Mouse (Mus musculus): ENCODE data around the gene Hk1.

Hk1 gene

GRCm38 (mm10) chr10:62316467-62316866 is 63.2 kb downstream of the Hk1 start:
- DNase-seq = no peak

- peak; percentile 69 for DNase-seq
Measured at GRCm38 (mm10) chr10:62313885-62314424, 65.8 kb downstream of the Hk1 start.

GRCm38 (mm10) chr10:62313140-62313539 is 66.6 kb downstream of the Hk1 start:
- DNase-seq = no peak

GRCm38 (mm10) chr10:62311464-62311863 is 68.2 kb downstream of the Hk1 start:
- DNase-seq = peak; percentile 71

- DNase-seq = no peak
Measured at GRCm38 (mm10) chr10:62310259-62311039, 69.3 kb downstream of the Hk1 start.

- no peak for DNase-seq
Measured at GRCm38 (mm10) chr10:62309593-62309992, 70.1 kb downstream of the Hk1 start.

GRCm38 (mm10) chr10:62308896-62309491 is 70.7 kb downstream of the Hk1 start:
- peak; percentile 46 for DNase-seq

- DNase-seq = no peak
Measured at GRCm38 (mm10) chr10:62306483-62306882, 73.2 kb downstream of the Hk1 start.

- DNase-seq = no peak
Measured at GRCm38 (mm10) chr10:62305090-62305489, 74.6 kb downstream of the Hk1 start.

GRCm38 (mm10) chr10:62300006-62300827 is 79.5 kb downstream of the Hk1 start:
- DNase-seq = no peak

- DNase-seq = no peak
Measured at GRCm38 (mm10) chr10:62296086-62296872, 83.4 kb downstream of the Hk1 start.

- DNase-seq = no peak
Measured at GRCm38 (mm10) chr10:62294112-62294511, 85.6 kb downstream of the Hk1 start.

GRCm38 (mm10) chr10:62287460-62288124 is 92.1 kb downstream of the Hk1 start:
- peak; percentile 36 for DNase-seq

GRCm38 (mm10) chr10:62283206-62283792 is 96.4 kb downstream of the Hk1 start:
- DNase-seq = no peak

- DNase-seq = no peak
Measured at GRCm38 (mm10) chr10:62282782-62283181, 96.9 kb downstream of the Hk1 start.

GRCm38 (mm10) chr10:62279671-62280070 is 100.0 kb downstream of the Hk1 start:
- peak; percentile 15 for DNase-seq

- no peak for DNase-seq
Measured at GRCm38 (mm10) chr10:62279066-62279465, 100.6 kb downstream of the Hk1 start.

- no peak for DNase-seq
Measured at GRCm38 (mm10) chr10:62277499-62278293, 102.0 kb downstream of the Hk1 start.

GRCm38 (mm10) chr10:62275235-62275634 is 104.5 kb downstream of the Hk1 start:
- DNase-seq = peak; percentile 89

- no peak for DNase-seq
Measured at GRCm38 (mm10) chr10:62269278-62269677, 110.4 kb downstream of the Hk1 start.

GRCm38 (mm10) chr10:62264299-62264698 is 115.4 kb downstream of the Hk1 start:
- DNase-seq = no peak

All from kidney, adult 9 months (tissue).